Mouse (Mus musculus) embryonic fibroblast, embryonic 13.5 days (primary cell): ENCODE data around the gene Tcte3.
"Not testable (repeated sequence)": the region's sequence is repeated elsewhere in the genome, so short reads cannot be mapped to it uniquely, and the experiment has no call there.

Source experiments
- CTCF ChIP-seq: IDR thresholded peaks from 2 replicates; pipeline ENCODE4 v1.5.1; 2011; ENCODE audit warnings: mild to moderate bottlenecking, control low read depth, low read length, moderate library complexity, borderline replicate concordance; ENCODE audit not compliant: insufficient read depth
- POLR2A ChIP-seq: IDR thresholded peaks from 2 replicates; pipeline ENCODE4 v1.6.1; 2011; ENCODE audit warnings: low read depth, mild to moderate bottlenecking, control low read depth, low read length, moderate library complexity

- TF ChIP-seq CTCF, POLR2A: not testable (repeated sequence)
Measured at GRCm38 (mm10) chr17:15053829-15054200, 12.5 kb upstream of the Tcte3 start.
